In genomic region chr9:65172654-65173053, GRCm38 (mm10) we compare ENCODE assay signal across 21 mouse cellular contexts. TPM values are rescaled to one million over a fixed set of nuclear protein-coding genes. Genes with fewer than 3 reads are reported as not detected.
A peak's percentile ranks its signal among the peaks of the same experiment; 100 is the strongest.
DNase-seq lines count a peak whose midpoint lies in the region; ATAC-seq and TF ChIP-seq lines count a peak whose summit lies in the region.
"Had no signal": no experiment of that assay in that cellular context is flagged by ENCODE, and none has a peak within 500 bp of the region (broad histone marks: within the 10 kb centered on the region; RNA-seq: fewer than 3 reads in every experiment).

No protein-coding gene starts in this region.

- no peak for DNase-seq in midbrain, embryonic 11.5 days (ENCODE audit: low spot score, missing footprints)
- no peak for DNase-seq in midbrain, embryonic 14.5 days
- peak; percentile 71 for DNase-seq in embryo, embryonic 10.5 days (ENCODE audit: low spot score)
- peak; percentile 55 for DNase-seq in embryonic facial prominence, embryonic 10.5 days (ENCODE audit: low spot score)
- no peak for DNase-seq in kidney, adult 2 months
- DNase-seq in kidney, adult 9 months = no peak
- DNase-seq: adrenal gland, postnatal 25 days; cerebellum, adult 18-20 months; cerebellum, adult 9-11 months; cerebellum, postnatal 36 days; gastrocnemius, adult 2 months; gastrocnemius, postnatal 25 days had no signal

- peaks cover 61% of the 10 kb centered on the region for H3K4me1 ChIP-seq in forebrain, embryonic 12.5 days
- peaks cover 43% of the 10 kb centered on the region for H3K4me1 ChIP-seq in forebrain, embryonic 13.5 days
- H3K4me1 ChIP-seq in midbrain, embryonic 11.5 days (ENCODE audit: control insufficient read depth, insufficient read depth, low read length) = peaks cover 52% of the 10 kb centered on the region
- H3K4me1 ChIP-seq in midbrain, embryonic 14.5 days (ENCODE audit: control insufficient read depth, insufficient read depth, low read length) = peaks cover 33% of the 10 kb centered on the region
- peaks cover 82% of the 10 kb centered on the region for H3K4me1 ChIP-seq in embryonic facial prominence, embryonic 10.5 days
- no peaks in the 10 kb centered on the region for H3K4me1 ChIP-seq in kidney, adult 2 months (ENCODE audit: control insufficient read depth, insufficient read depth, low read length)

- H3K9ac ChIP-seq in forebrain, embryonic 12.5 days = no peak overlapping the region
- H3K9ac ChIP-seq in forebrain, embryonic 13.5 days = no peak overlapping the region
- H3K9ac ChIP-seq in midbrain, embryonic 11.5 days (ENCODE audit: low read length) = no peak overlapping the region
- no peak overlapping the region for H3K9ac ChIP-seq in midbrain, embryonic 14.5 days (replicated peaks; ENCODE audit: low read length)
- H3K9ac ChIP-seq: embryonic facial prominence, embryonic 15.5 days; heart, embryonic 12.5 days; hindbrain, embryonic 12.5 days; intestine, embryonic 15.5 days had no signal

- no peak for TF ChIP-seq CTCF in kidney, adult 2 months (conservative IDR thresholded peaks at IDR 0.05; ENCODE audit: insufficient read depth, insufficient read length, low read depth, low read length)

- no peaks in the 10 kb centered on the region for H3K27me3 ChIP-seq in forebrain, embryonic 12.5 days
- no peaks in the 10 kb centered on the region for H3K27me3 ChIP-seq in forebrain, embryonic 13.5 days
- no peaks in the 10 kb centered on the region for H3K27me3 ChIP-seq in midbrain, embryonic 11.5 days (ENCODE audit: control insufficient read depth, insufficient read depth, low read length)
- no peaks in the 10 kb centered on the region for H3K27me3 ChIP-seq in midbrain, embryonic 14.5 days (ENCODE audit: control insufficient read depth, insufficient read depth, low read length)
- 0 out of 2 replicates have a peak, but pooled peaks cover 4% of the 10 kb centered on the region for H3K27me3 ChIP-seq in embryonic facial prominence, embryonic 10.5 days (replicated peaks; ENCODE audit: low read depth, poor library complexity, severe bottlenecking)
- no peaks in the 10 kb centered on the region for H3K27me3 ChIP-seq in kidney, adult 2 months (replicated peaks; ENCODE audit: control insufficient read depth, insufficient read depth, low read length)
- H3K27me3 ChIP-seq: embryonic facial prominence, embryonic 15.5 days; heart, embryonic 12.5 days; hindbrain, embryonic 12.5 days; intestine, embryonic 15.5 days had no signal

- no peak overlapping the region for H3K4me3 ChIP-seq in forebrain, embryonic 12.5 days (replicated peaks)
- H3K4me3 ChIP-seq in forebrain, embryonic 13.5 days = no peak overlapping the region
- H3K4me3 ChIP-seq in midbrain, embryonic 11.5 days (ENCODE audit: low read depth, low read length) = no peak overlapping the region
- H3K4me3 ChIP-seq in midbrain, embryonic 14.5 days (replicated peaks; ENCODE audit: low read depth, low read length) = no peak overlapping the region
- H3K4me3 ChIP-seq in embryonic facial prominence, embryonic 10.5 days = no peak overlapping the region
- H3K4me3 ChIP-seq in kidney, adult 2 months (ENCODE audit: insufficient read depth, low read depth, low read length) = no peak overlapping the region
- H3K4me3 ChIP-seq: embryonic facial prominence, embryonic 15.5 days; erythroblast, embryonic 14.5 days; gastrocnemius, adult 2 months; heart, embryonic 12.5 days; hindbrain, embryonic 12.5 days; intestine, embryonic 15.5 days had no signal

- WGBS in forebrain, embryonic 12.5 days = 88% methylated on average over 9 of the region's 9 CpGs
- 84% methylated on average over 9 of the region's 9 CpGs for WGBS in forebrain, embryonic 13.5 days
- WGBS in midbrain, embryonic 11.5 days = 77% methylated on average over 9 of the region's 9 CpGs
- WGBS in midbrain, embryonic 14.5 days = 88% methylated on average over 9 of the region's 9 CpGs
- 45% methylated on average over 9 of the region's 9 CpGs for WGBS in embryonic facial prominence, embryonic 10.5 days
- WGBS in kidney, adult 2 months = 54% methylated on average over 9 of the region's 9 CpGs

- no peaks in the 10 kb centered on the region for H3K9me3 ChIP-seq in forebrain, embryonic 12.5 days
- no peaks in the 10 kb centered on the region for H3K9me3 ChIP-seq in forebrain, embryonic 13.5 days (replicated peaks)
- H3K9me3 ChIP-seq in midbrain, embryonic 11.5 days (ENCODE audit: control insufficient read depth, low read length) = no peaks in the 10 kb centered on the region
- H3K9me3 ChIP-seq in midbrain, embryonic 14.5 days (ENCODE audit: control insufficient read depth, low read length) = no peaks in the 10 kb centered on the region
- H3K9me3 ChIP-seq in embryonic facial prominence, embryonic 10.5 days = no peaks in the 10 kb centered on the region
- H3K9me3 ChIP-seq: embryonic facial prominence, embryonic 15.5 days; heart, embryonic 12.5 days; hindbrain, embryonic 12.5 days; intestine, embryonic 15.5 days had no signal

- ATAC-seq in forebrain, embryonic 12.5 days (ENCODE audit: low FRiP score) = no peak
- no peak for ATAC-seq in forebrain, embryonic 13.5 days
- no peak for ATAC-seq in midbrain, embryonic 11.5 days (ENCODE audit: low FRiP score)
- ATAC-seq in midbrain, embryonic 14.5 days (ENCODE audit: low FRiP score, low TSS enrichment) = no peak
- ATAC-seq: activated CD4-positive, CD25-positive, alpha-beta regulatory T cell, adult 4 months; intestine, embryonic 15.5 days; Patski had no signal

- H3K36me3 ChIP-seq in forebrain, embryonic 12.5 days (replicated peaks) = peaks cover 15% of the 10 kb centered on the region
- H3K36me3 ChIP-seq in forebrain, embryonic 13.5 days (ENCODE audit: poor library complexity, severe bottlenecking) = peaks cover 9% of the 10 kb centered on the region; the same call in 1 of the 2 replicates
- 0 out of 2 replicates have a peak, but pooled peaks cover 6% of the 10 kb centered on the region for H3K36me3 ChIP-seq in midbrain, embryonic 11.5 days (ENCODE audit: control insufficient read depth, insufficient read depth, low read length)
- H3K36me3 ChIP-seq in midbrain, embryonic 14.5 days (ENCODE audit: control insufficient read depth, insufficient read depth, low read length) = 0 out of 2 replicates have a peak, but pooled peaks cover under 1% of the 10 kb centered on the region
- peaks cover 77% of the 10 kb centered on the region for H3K36me3 ChIP-seq in embryonic facial prominence, embryonic 10.5 days (replicated peaks)
- no peaks in the 10 kb centered on the region for H3K36me3 ChIP-seq in kidney, adult 2 months (ENCODE audit: control insufficient read depth, insufficient read depth, low read length)
- H3K36me3 ChIP-seq: embryonic facial prominence, embryonic 15.5 days; heart, embryonic 12.5 days; intestine, embryonic 15.5 days had no signal

- H3K27ac ChIP-seq in forebrain, embryonic 12.5 days = peak overlapping the region; percentile 31; the same call in 1 of the 2 replicates
- H3K27ac ChIP-seq in forebrain, embryonic 13.5 days = no peak overlapping the region; the same call in 1 of the 2 replicates
- peak overlapping the region; percentile 22; the same call in 1 of the 2 replicates for H3K27ac ChIP-seq in midbrain, embryonic 11.5 days (ENCODE audit: low read depth, low read length)
- no peak overlapping the region for H3K27ac ChIP-seq in midbrain, embryonic 14.5 days (replicated peaks; ENCODE audit: low read depth, low read length)
- peak overlapping the region; percentile 45 for H3K27ac ChIP-seq in embryonic facial prominence, embryonic 10.5 days (replicated peaks)
- H3K27ac ChIP-seq in kidney, adult 2 months (ENCODE audit: insufficient read depth, low read depth, low read length) = no peak overlapping the region
- H3K27ac ChIP-seq: embryonic facial prominence, embryonic 15.5 days; gastrocnemius, adult 2 months; intestine, embryonic 15.5 days had no signal

- TF ChIP-seq POLR2A in kidney, adult 2 months (IDR thresholded peaks at IDR 0.05; ENCODE audit: low read depth, low read length) = no peak

- H3K4me2 ChIP-seq in forebrain, embryonic 12.5 days = no peak overlapping the region
- no peak overlapping the region for H3K4me2 ChIP-seq in forebrain, embryonic 13.5 days
- H3K4me2 ChIP-seq in midbrain, embryonic 11.5 days = no peak overlapping the region
- no peak overlapping the region for H3K4me2 ChIP-seq in midbrain, embryonic 14.5 days (ENCODE audit: low read length)
- H3K4me2 ChIP-seq: embryonic facial prominence, embryonic 15.5 days; heart, embryonic 12.5 days; hindbrain, embryonic 12.5 days; intestine, embryonic 15.5 days had no signal

RNA-seq across cellular contexts. Expression of gene Parp16, which starts 22.5 kb away (rescaled TPM):
- 5.7 and 5.9 TPM in 2 replicates for polyA plus RNA-seq in forebrain, embryonic 12.5 days (2016; fragmentation: Nextera tagmentation; extraction: Ambion mirVana)
- 5.1 and 6.1 TPM in 2 replicates for polyA plus RNA-seq in forebrain, embryonic 13.5 days (2015; fragmentation: Nextera tagmentation; extraction: Ambion mirVana)
- polyA plus RNA-seq in midbrain, embryonic 11.5 days (2014; fragmentation: Nextera tagmentation; extraction: Ambion mirVana) = 5.2 and 6.4 TPM in 2 replicates
- 5.2 and 6.5 TPM in 2 replicates for polyA plus RNA-seq in midbrain, embryonic 14.5 days (2014; fragmentation: Nextera tagmentation; extraction: Ambion mirVana)
- polyA plus RNA-seq in embryonic facial prominence, embryonic 10.5 days (2016; fragmentation: Nextera tagmentation; extraction: Ambion mirVana) = 8.2 and 8.3 TPM in 2 replicates
- polyA plus RNA-seq in kidney, adult 2 months (2012; rRNA removed) = 11.0 and 11.9 TPM in 2 replicates

RNA-seq across cellular contexts. Expression of gene Igdcc3, which starts 31.7 kb away (rescaled TPM):
- polyA plus RNA-seq in forebrain, embryonic 12.5 days (2016; fragmentation: Nextera tagmentation; extraction: Ambion mirVana) = 40.0 and 40.8 TPM in 2 replicates
- 13.2 and 16.0 TPM in 2 replicates for polyA plus RNA-seq in forebrain, embryonic 13.5 days (2015; fragmentation: Nextera tagmentation; extraction: Ambion mirVana)
- polyA plus RNA-seq in midbrain, embryonic 11.5 days (2014; fragmentation: Nextera tagmentation; extraction: Ambion mirVana) = 115 and 145 TPM in 2 replicates
- 10.7 and 14.1 TPM in 2 replicates for polyA plus RNA-seq in midbrain, embryonic 14.5 days (2014; fragmentation: Nextera tagmentation; extraction: Ambion mirVana)
- polyA plus RNA-seq in embryonic facial prominence, embryonic 10.5 days (2016; fragmentation: Nextera tagmentation; extraction: Ambion mirVana) = 167 and 281 TPM in 2 replicates
- 0.72 and 0.94 TPM in 2 replicates for polyA plus RNA-seq in kidney, adult 2 months (2012; rRNA removed)
- polyA plus RNA-seq: activated CD4-positive, CD25-positive, alpha-beta regulatory T cell, adult 4 months; erythroblast, embryonic 14.5 days; Patski had no signal

Comparison
In these comparisons a context has a peak if more than half of its experiments do, and no peak if none do; other contexts are left out.
1. H3K27ac ChIP-seq: peak in forebrain, embryonic 12.5 days (single experiment), midbrain, embryonic 11.5 days (single experiment) and embryonic facial prominence, embryonic 10.5 days (single experiment); none in forebrain, embryonic 13.5 days (single experiment), midbrain, embryonic 14.5 days (single experiment) and kidney, adult 2 months (single experiment).
2. DNase-seq: peak in embryo, embryonic 10.5 days (single experiment) and embryonic facial prominence, embryonic 10.5 days (single experiment); none in midbrain, embryonic 11.5 days (single experiment), midbrain, embryonic 14.5 days (single experiment), kidney, adult 2 months (single experiment) and kidney, adult 9 months (single experiment).